In the genomic region with DNA sequence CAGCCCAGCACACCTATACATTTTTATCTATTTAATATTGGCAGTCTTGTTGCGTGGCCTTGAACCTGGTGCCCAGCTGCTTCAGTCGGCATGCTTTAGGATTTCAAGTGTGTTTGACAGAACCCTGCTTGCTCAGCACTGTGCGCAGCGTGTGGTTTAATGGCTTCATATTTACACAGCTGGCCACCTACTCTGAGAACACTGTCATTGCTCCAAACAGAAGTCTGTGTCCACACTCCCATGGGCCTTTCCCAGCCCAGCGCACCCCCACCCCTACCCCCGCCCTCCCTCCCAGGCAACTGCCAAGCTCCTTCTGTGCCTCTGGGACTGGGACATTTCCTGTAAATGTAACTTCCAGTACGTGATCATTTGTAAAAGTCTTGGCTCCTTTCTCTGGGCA, we compare ENCODE assay signal across 11 mouse cellular contexts. TPM values are rescaled to one million over a fixed set of nuclear protein-coding genes. Genes with fewer than 3 reads are reported as not detected.
A peak's percentile ranks its signal among the peaks of the same experiment; 100 is the strongest.
DNase-seq lines count a peak whose midpoint lies in the region; ATAC-seq and TF ChIP-seq lines count a peak whose summit lies in the region.
"Had no signal": no experiment of that assay in that cellular context is flagged by ENCODE, and none has a peak within 500 bp of the region (broad histone marks: within the 10 kb centered on the region; RNA-seq: fewer than 3 reads in every experiment).

No protein-coding gene starts in this region.

- H3K79me2 ChIP-seq in C2C12 (ENCODE audit: control insufficient read depth, insufficient read depth) = peaks cover 62% of the 10 kb centered on the region

- 78% methylated on average over 7 of the region's 7 CpGs for WGBS in hindbrain, embryonic 10.5 days
- 72% methylated on average over 7 of the region's 7 CpGs for WGBS in hindbrain, embryonic 12.5 days

- H3K79me3 ChIP-seq in C2C12 (ENCODE audit: low read depth) = peaks cover 29% of the 10 kb centered on the region

- TF ChIP-seq CTCF in C2C12 (IDR thresholded peaks at IDR 0.05; ENCODE audit: control insufficient read depth, insufficient read depth, insufficient read length) = no peak

- no peaks in the 10 kb centered on the region for H3K27me3 ChIP-seq in hindbrain, embryonic 10.5 days (ENCODE audit: insufficient read depth, poor library complexity, severe bottlenecking)
- H3K27me3 ChIP-seq in hindbrain, embryonic 12.5 days = no peaks in the 10 kb centered on the region
- no peaks in the 10 kb centered on the region for H3K27me3 ChIP-seq in C2C12 (ENCODE audit: control insufficient read depth, insufficient read depth, insufficient read length)
- H3K27me3 ChIP-seq: embryonic facial prominence, embryonic 12.5 days; hindbrain, embryonic 13.5 days; liver, embryonic 13.5 days had no signal

- no peak overlapping the region for H3ac ChIP-seq in C2C12 (ENCODE audit: control insufficient read depth, insufficient read length, low read depth)

- H3K27ac ChIP-seq in hindbrain, embryonic 10.5 days = no peak overlapping the region
- H3K27ac ChIP-seq in hindbrain, embryonic 12.5 days = no peak overlapping the region
- H3K27ac ChIP-seq: embryonic facial prominence, embryonic 12.5 days; hindbrain, embryonic 13.5 days; liver, embryonic 13.5 days had no signal

- H3K9me3 ChIP-seq in hindbrain, embryonic 10.5 days = no peaks in the 10 kb centered on the region
- H3K9me3 ChIP-seq in hindbrain, embryonic 12.5 days (replicated peaks) = no peaks in the 10 kb centered on the region
- H3K9me3 ChIP-seq: embryonic facial prominence, embryonic 12.5 days; hindbrain, embryonic 13.5 days; liver, embryonic 13.5 days had no signal

- H3K4me3 ChIP-seq in hindbrain, embryonic 10.5 days = no peak overlapping the region
- H3K4me3 ChIP-seq in hindbrain, embryonic 12.5 days = no peak overlapping the region
- H3K4me3 ChIP-seq in C2C12 (ENCODE audit: insufficient read depth, poor library complexity, severe bottlenecking) = no peak overlapping the region
- H3K4me3 ChIP-seq: embryonic facial prominence, embryonic 12.5 days; hindbrain, embryonic 13.5 days; liver, embryonic 13.5 days had no signal

- no peak for ATAC-seq in hindbrain, embryonic 12.5 days (ENCODE audit: low FRiP score)
- ATAC-seq in megakaryocyte progenitor cell, adult 5-6 weeks (replicated peaks; ENCODE audit: poor library complexity) = no peak

- H3K36me3 ChIP-seq in hindbrain, embryonic 10.5 days = peaks cover 11% of the 10 kb centered on the region; the same call in 1 of the 2 replicates
- H3K36me3 ChIP-seq in hindbrain, embryonic 12.5 days = no peaks in the 10 kb centered on the region
- H3K36me3 ChIP-seq in C2C12 (ENCODE audit: control insufficient read depth, insufficient read depth) = peaks cover 8% of the 10 kb centered on the region
- H3K36me3 ChIP-seq: hindbrain, embryonic 13.5 days had no signal

- H3K4me1 ChIP-seq in hindbrain, embryonic 10.5 days (replicated peaks) = peaks cover 39% of the 10 kb centered on the region
- H3K4me1 ChIP-seq in hindbrain, embryonic 12.5 days = peaks cover 21% of the 10 kb centered on the region

- H3K4me2 ChIP-seq in hindbrain, embryonic 12.5 days (replicated peaks) = no peak overlapping the region
- H3K4me2 ChIP-seq: embryonic facial prominence, embryonic 12.5 days; hindbrain, embryonic 13.5 days; liver, embryonic 13.5 days had no signal

- H3K9ac ChIP-seq in hindbrain, embryonic 12.5 days = no peak overlapping the region
- H3K9ac ChIP-seq: embryonic facial prominence, embryonic 12.5 days; hindbrain, embryonic 13.5 days; liver, embryonic 13.5 days had no signal

- peak; percentile 34 for DNase-seq in hindbrain, embryonic 10.5 days (ENCODE audit: low spot score)
- peak; percentile 50 to 72 for DNase-seq in heart, adult 9 months (ENCODE audit: low spot score in 2 of 2)
- peak; percentile 71 for DNase-seq in kidney, postnatal 14 days
- no peak for DNase-seq in urinary bladder, postnatal 36 days (ENCODE audit: low spot score in 2 of 2)
- DNase-seq in cerebellum, adult 11 months = no peak
- DNase-seq: liver, embryonic 13.5 days had no signal

TF ChIP-seq in C2C12, 6 proteins besides CTCF, POLR2A, EP300 and RAD21:
- TF ChIP-seq USF1 (IDR thresholded peaks at IDR 0.05; ENCODE audit: low read depth) = no peak
- TF ChIP-seq CEBPB (IDR thresholded peaks at IDR 0.05; ENCODE audit: low read depth) = no peak
- TF ChIP-seq MYOD1 (IDR thresholded peaks at IDR 0.05; ENCODE audit: control insufficient read depth, insufficient read length, low read depth) = peak; percentile 60

RNA-seq across cellular contexts. Expression of a gene that starts 20.7 kb away (rescaled TPM):
- polyA plus RNA-seq in hindbrain, embryonic 10.5 days (2016; fragmentation: Nextera tagmentation; extraction: Ambion mirVana) = 1.8 and 2.0 TPM in 2 replicates
- polyA plus RNA-seq in hindbrain, embryonic 12.5 days (2016; fragmentation: Nextera tagmentation; extraction: Ambion mirVana) = 1.7 and 2.4 TPM in 2 replicates
- polyA plus RNA-seq in C2C12 (2012; fragmentation: generic; extraction: Trizol) = 24.7 TPM
- total RNA-seq in megakaryocyte progenitor cell, adult 5-6 weeks (2015) = 7.4 and 7.7 TPM in 2 replicates
- total RNA-seq in megakaryocyte progenitor cell, adult 5-6 weeks (2017) = 1.9 and 2.7 TPM in 2 replicates

RNA-seq across cellular contexts. Expression of a gene that starts 45.6 kb away (rescaled TPM):
- polyA plus RNA-seq in hindbrain, embryonic 10.5 days (2016; fragmentation: Nextera tagmentation; extraction: Ambion mirVana) = 3.4 and 4.3 TPM in 2 replicates
- polyA plus RNA-seq in hindbrain, embryonic 12.5 days (2016; fragmentation: Nextera tagmentation; extraction: Ambion mirVana) = 5.7 and 6.1 TPM in 2 replicates
- polyA plus RNA-seq in C2C12 (2012; fragmentation: generic; extraction: Trizol) = 5.7 TPM
- 38.0 and 50.6 TPM in 2 replicates for total RNA-seq in megakaryocyte progenitor cell, adult 5-6 weeks (2015)
- 142 and 149 TPM in 2 replicates for total RNA-seq in megakaryocyte progenitor cell, adult 5-6 weeks (2017)

Comparison
In these comparisons a context has a peak if more than half of its experiments do, and no peak if none do; other contexts are left out.
1. DNase-seq: peak in hindbrain, embryonic 10.5 days (single experiment), heart, adult 9 months (2 of 2) and kidney, postnatal 14 days (single experiment); none in urinary bladder, postnatal 36 days (0 of 2) and cerebellum, adult 11 months (single experiment).